Mouse (Mus musculus) G1E-ER4 (cell line): ENCODE measurements around the gene Eif4e1b. TPM values are rescaled to one million over a fixed set of nuclear protein-coding genes. Genes with fewer than 3 reads are reported as not detected.

Source experiments
- GATA1 ChIP-seq: IDR thresholded peaks from one replicate; pipeline ENCODE4 v1.8.0; 2012; ENCODE audit warnings: low read length, inconsistent platforms
- polyA plus RNA-seq: library from polyadenylated mRNA; stranded (reverse); fragments of >175 nt; gene quantifications from 2 replicates; pipeline ENCODE4 v1.2.3, GENCODE M21; 2012

Gene Eif4e1b
- polyA plus RNA-seq, 1 experiment = not detected

DNA sequence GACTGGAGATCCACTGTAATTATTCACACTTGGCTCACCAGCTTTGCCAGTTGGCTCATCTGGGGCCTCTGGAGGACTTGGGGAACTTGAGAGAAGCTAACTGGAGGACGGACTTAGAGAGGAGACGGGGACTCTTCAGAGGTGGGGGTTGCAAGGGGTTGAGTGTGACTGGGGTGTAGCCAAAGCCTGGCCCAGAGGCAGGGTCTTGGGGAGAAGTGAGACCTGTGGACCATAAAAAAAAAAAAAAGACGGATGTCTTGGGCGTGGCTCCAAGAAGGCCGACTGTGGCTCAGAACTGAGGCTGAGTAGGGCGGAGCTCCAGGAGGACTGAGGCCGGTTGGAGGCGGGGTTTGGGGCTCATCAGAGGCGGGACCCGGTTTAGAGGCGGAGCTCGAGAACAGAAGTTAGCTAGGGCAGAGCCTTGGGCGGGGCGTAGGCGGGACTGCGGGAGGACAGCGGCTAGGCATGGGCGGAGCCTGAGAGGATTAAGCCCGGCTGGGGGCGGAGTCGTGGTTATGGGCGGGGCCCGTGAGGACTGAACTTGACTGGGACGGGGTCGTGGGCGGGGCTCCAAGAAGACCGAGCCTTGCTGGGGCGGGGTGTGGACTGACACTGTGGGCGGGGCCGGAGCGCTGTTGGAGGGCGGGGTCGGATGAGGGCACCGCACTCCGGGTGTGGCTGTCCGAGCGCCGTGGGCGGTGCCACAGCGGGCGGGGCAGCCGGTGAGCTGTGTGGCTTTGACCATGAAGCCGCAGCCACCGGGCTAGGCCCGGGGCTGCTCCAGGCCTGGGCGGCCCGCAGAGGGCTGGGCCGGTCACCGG lies 5.2 kb downstream of the Eif4e1b start, which contains the start of gene Tspan17:
Tspan17 (plus strand) TSS at position 638 of the 821 bp plus-strand sequence.
- no peak for TF ChIP-seq GATA1

GRCm38 (mm10) chr13:54789561-54790397 lies 6.0 kb downstream of the Eif4e1b start:
- TF ChIP-seq GATA1 = no peak

DNA sequence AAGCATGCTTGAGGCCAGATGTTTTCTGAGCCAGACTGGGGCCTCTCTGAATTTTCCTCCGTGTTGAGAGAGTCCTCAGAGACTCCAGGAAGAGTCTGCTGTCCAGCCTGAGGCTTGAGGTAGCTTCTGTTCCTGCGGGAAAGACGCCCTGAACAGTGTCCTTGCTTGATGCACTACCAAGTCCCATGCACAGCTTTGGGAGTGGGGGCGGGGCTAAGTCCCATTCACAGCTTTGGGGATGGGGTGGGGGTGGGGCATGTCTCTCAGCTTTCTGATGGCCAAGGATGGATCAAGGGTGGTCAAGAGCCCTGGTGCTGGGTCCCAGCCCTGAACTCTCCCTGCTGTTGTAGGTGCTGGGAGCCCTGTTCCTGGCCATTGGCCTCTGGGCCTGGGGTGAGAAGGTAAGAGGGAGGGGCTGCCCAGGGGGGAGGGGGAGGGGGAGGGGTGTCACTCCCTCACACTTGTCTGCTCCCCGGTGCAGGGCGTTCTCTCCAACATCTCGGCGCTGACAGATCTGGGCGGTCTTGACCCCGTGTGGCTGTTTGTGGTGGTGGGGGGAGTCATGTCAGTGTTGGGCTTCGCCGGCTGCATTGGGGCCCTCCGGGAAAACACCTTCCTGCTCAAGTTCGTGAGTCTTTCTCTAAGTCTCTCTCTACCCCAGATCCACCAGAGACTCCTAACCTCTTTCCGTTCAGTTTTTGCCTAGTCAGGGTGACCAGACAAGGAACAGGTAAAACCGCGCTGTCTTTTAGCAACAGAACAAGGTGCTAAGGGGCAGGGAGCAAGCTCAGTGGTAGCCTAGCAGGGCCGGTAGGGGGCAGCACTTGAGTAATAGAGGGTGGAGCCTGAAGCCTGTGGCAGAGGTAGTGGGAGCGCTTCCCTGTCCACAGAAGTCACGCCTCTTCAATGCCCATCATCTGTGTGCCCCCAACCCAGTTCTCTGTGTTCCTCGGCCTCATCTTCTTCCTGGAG lies 8.7 kb downstream of the Eif4e1b start:
- no peak for TF ChIP-seq GATA1

- TF ChIP-seq GATA1 = no peak
These were observed 10.3 kb downstream of the Eif4e1b start for GRCm38 (mm10) chr13:54794002-54794577.

GRCm38 (mm10) chr13:54794843-54795242 lies 11.0 kb downstream of the Eif4e1b start:
- no peak for TF ChIP-seq GATA1

DNA sequence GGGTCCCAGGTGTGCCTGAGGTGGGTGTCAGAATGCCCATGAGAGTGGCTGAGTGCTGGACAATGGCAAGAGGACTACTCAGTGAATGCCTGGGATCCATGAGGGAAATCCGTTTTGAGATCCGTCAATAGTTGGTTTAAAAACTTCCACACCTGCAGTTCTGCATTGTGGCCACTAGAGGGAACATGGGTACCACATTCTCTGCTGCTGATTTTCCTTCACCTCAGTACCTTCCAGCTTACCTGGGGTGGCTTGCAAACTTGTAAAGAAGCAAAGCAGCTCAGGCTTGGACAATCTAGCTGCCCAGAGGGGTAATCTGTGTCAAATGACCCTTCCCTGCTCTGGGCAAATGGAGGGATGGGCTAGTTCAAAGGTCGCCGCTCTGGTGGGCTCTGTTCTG lies 13.6 kb downstream of the Eif4e1b start:
- no peak for TF ChIP-seq GATA1

DNA sequence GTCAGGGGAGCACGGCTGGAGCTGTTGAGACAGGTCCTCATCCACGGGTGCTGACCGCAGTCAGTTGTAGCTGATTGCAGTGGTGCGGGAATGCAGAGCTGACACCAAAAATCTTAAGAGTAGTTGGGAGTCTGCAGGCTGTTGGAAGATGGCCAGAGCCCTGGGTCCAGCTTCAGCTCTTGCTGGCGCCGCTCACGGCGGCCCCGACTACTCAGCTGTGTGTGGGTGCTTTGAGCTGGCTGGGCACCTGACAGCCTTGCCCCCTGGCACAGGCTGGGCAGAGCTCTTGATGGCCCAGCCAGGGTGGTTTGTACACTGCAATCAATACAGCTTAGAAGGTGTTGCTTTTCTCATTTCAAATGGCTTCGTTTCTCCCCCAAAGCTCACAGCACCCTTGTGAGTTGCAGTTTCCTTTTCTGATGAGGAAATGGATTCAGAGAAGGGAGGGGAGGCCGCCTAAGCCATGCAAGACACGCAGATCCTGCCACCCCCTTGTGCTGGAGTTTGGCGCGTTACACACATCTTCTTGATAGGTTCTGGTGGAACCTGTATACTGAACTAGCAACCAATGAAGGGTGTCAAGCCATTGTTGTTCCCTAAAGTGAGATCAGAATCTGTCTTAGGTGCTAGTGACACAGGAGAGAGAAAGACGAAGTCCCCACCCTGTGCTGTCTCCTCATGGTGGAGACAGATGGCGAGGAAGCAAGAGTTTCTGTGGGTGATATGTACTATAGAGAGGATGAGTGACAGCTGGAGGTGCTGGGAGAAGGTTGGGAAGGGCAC lies 14.3 kb downstream of the Eif4e1b start:
- TF ChIP-seq GATA1 = no peak

GRCm38 (mm10) chr13:54798740-54799139 lies 14.9 kb downstream of the Eif4e1b start:
- no peak for TF ChIP-seq GATA1

GRCm38 (mm10) chr13:54799701-54800100 lies 15.9 kb downstream of the Eif4e1b start:
- TF ChIP-seq GATA1 = no peak

GRCm38 (mm10) chr13:54800206-54800605 lies 16.4 kb downstream of the Eif4e1b start:
- no peak for TF ChIP-seq GATA1

GRCm38 (mm10) chr13:54803010-54803409 lies 19.2 kb downstream of the Eif4e1b start:
- no peak for TF ChIP-seq GATA1

DNA sequence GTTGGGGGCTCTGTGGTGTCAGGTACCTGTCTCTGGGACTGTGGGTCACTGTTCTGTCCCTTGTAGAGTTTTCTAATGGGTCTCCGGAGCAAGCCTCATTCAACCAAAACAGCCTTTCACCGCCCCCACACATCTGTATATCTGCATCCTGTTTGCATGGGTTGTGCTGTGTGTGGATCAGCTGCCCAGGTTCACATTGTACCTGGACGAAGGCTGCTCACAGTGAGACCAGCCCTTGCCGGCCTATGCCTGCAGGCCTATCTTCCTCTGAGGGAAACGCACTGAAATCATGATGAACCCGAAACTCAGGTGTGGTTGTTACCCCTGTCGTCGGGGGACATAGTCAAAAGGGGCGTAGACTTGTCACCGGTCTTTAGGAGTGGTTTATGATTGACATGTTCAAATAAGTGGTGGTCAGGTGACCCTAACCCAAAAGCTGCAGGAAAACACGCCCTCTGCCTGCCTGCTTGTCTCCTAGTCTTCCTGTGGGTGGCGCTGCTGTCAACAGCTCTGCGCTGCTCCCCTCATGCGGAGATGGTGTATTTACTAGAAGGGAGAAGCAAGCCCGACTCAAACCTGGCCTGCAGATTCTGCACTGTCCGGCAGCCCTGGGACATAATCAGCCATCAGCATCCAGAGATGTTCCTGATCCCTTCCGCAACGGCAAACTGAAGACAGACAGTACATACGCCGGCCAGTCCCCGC lies 21.5 kb downstream of the Eif4e1b start:
- no peak for TF ChIP-seq GATA1

- no peak for TF ChIP-seq GATA1
These were observed 22.7 kb downstream of the Eif4e1b start for GRCm38 (mm10) chr13:54806434-54806976.
